Mouse (Mus musculus): ENCODE measurements at regions not wholly inside any gene's neighbourhood (a gene's known extent, or its start where the extent isn't known, plus 50 kb on each side); places are given as distances from the start of the nearest gene placed in this dataset.
"Not testable (repeated sequence)": the region's sequence is repeated elsewhere in the genome, so short reads cannot be mapped to it uniquely, and the experiment has no call there.

GRCm38 (mm10) chr3:113105979-113106378 lies 152.7 kb downstream of the Amy2a5 start:
- no peak for DNase-seq

DNA sequence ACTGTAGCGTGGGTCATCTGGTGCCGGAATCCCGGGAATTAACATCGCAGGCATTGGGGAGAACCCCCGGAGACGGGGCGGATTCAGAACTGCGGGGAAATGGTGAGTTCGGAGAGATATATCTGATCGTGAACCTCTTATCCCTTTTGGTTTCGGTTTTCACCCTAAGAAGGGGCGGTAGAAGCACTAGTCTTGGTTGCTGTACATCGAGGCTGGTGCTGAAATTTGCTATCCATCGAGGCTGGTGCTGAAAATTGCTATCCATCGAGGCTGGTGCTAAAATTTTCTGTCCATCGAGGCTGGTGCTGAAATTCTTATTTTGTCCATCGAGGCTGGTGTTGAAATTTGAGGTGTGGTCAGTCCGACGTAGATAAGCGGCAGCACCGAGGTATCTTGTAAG lies 167.8 kb downstream of the Amy2a5 start:
- not testable (repeated sequence) for DNase-seq

DNA sequence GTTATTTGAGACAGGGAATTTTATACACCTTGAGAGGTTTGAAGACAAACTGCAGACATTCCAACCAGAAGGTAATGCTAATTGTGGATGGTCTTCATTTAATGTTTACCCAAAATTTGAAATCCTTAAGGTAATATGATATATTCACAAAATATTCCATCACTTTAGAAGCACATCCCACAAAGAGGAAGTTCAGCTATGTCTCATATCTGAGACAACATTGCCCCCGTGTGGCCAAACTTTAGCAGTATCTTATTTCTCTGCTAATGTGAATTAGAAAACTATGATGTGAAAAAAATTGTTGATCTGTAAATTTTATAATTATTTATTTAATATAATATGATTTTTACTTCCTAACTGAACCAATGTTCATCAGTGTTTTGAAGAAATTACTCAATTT lies 177.9 kb downstream of the Amy2a5 start:
- peak; percentile 74 for DNase-seq
